Mouse (Mus musculus) WW6 (cell line): ENCODE results near the gene Nfyc.

Source experiments
- DNase-seq: peaks from one replicate; pipeline ENCODE4 v3.0.0-alpha.2; 2013; ENCODE audit warnings: low read depth, low spot score

Nfyc gene

DNA sequence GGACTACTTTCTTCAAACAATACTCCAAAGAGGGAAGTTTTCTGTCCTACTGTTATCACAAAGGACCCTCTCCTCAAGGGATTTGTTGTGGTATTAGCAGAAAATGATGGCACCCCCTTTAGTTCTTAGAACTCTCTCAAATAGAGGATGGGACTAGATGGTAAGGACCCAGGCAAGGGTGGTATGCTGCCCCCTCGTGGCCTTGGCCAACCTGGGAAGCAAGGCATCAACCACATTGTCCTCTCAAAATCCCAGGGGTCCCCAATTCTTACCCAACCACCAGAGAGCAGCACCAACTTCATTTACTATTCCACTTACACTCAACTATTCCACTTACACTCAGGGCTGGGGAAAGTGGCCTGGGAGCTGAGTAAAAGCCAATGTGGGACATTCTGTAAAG is 76.1 kb downstream of the Nfyc start:
- DNase-seq: peak; percentile 43

DNA sequence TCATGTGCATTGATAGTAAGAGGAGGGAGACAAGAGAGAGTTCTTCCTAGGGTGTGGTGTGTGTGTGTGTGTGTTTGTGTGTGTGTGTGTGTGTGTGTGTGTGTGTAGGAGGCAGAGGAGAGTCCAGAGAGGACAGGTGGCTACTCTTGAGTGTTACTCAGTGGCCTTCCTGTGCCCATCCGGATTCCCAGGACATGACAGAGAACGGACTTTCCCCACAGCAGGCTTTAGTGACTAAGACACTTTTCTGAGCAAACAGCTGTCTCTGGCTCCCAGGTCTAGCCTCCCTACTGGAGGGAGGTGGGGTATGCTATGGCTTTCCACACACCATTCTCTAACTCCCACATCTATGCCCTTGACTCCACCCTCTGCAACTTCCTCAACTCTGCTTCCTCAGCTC is 81.8 kb downstream of the Nfyc start:
- DNase-seq: no peak

DNA sequence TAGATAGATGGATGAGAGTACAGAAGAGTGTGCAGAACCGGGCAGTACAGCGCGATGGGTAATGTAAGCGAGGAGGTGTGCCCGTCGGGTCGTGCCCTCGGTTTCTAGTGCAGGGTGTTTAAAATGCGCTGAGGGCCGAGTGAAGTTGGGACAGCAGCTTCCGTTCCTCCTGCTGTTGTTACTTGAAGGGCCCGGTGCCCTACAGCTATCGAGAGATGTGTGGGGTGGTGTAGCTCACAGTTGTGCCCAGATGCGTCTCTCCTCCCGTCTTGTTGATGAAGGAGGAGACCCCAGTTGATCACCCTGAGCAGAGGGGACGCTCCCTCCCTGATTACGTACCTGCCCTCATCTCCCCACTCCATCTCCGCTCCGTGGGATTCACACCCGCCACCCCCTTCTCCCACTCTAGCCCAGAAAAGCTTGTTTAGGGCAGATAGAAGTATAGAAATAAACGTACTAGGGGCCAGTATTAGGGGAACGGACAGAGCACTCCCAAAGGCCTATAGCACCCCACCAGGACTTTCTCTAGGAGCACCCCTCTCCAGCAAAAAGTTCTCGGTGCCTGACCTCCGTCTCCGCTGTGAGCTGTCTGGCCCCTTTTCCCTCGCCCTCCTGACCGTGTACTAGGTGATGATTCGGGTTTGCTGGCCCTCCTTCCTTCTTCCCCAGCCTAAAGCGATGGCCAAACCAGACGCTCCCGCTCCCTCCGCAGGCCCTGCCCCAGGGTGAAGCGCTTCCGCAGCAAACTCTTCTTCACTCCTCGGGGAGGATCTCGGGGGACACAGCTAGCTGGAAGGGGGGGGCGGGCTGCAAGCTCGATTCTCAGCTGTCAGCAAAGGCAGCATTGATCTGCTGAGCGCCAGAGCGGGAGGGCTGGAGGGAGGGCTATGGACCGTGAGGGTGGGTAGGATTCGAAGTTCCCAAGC is 83.2 kb downstream of the Nfyc start, which contains the start of gene Kcnq4:
Gene Kcnq4 (minus strand): TSS at position 672 of the 926 bp plus-strand sequence.
- DNase-seq: no peak

DNA sequence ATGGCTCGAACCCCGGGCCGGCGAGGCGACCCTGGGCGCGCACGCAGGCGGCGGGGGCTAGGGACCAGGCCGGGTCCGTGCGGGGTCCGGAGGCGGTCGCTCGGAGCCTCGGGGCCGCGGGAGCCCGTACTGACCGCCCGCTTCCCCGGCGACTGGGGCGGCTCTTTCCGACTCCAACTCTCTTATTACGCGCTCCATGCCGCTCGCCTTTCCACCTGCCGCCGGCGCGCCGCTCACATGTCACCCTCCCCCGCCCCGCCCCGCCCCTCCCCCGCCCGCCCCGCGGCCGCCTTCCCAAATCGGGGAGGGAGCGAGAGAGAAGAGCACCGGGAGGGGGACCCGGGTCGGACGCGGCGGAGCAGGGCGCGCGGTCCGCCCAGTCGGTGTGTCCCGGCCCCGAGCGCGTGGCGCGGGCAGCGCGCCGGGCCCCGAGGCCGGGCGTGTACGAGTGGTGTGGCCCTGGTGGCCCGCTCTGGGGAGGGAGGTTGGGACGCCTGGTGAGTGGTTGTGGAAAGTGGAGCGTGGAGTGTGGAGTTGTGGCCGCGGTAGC is 84.1 kb downstream of the Nfyc start:
- DNase-seq: no peak

DNA sequence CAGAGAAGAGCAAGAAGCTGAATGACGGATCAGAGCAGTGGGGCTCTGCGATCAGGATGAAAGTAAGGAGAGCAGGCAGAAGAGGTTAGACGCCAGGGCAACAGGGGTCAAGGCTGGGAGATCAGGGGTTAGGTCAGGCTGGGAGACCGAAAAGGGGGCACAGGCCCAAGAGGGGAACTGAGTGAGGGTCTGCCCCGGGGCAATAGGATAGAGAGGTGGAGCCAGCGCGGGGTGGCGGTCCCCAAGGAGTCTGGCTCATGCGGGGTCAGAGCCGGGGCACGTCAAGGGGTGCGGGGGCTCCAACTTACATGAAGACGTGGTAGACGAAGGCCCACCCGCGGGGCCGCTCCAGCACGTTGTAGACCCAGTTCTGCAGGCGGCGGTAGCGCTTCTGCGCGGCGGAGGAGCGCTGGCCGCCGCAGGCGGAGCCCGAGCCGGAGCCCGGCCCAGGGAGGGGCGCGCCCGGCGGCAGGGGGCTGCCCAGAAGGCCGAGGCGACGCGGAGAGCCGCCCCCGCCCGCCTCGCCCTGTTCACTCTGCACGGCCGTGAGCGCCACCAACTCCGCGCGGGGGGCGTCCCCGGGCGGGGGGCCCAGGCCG is 84.7 kb downstream of the Nfyc start:
- DNase-seq: no peak

DNA sequence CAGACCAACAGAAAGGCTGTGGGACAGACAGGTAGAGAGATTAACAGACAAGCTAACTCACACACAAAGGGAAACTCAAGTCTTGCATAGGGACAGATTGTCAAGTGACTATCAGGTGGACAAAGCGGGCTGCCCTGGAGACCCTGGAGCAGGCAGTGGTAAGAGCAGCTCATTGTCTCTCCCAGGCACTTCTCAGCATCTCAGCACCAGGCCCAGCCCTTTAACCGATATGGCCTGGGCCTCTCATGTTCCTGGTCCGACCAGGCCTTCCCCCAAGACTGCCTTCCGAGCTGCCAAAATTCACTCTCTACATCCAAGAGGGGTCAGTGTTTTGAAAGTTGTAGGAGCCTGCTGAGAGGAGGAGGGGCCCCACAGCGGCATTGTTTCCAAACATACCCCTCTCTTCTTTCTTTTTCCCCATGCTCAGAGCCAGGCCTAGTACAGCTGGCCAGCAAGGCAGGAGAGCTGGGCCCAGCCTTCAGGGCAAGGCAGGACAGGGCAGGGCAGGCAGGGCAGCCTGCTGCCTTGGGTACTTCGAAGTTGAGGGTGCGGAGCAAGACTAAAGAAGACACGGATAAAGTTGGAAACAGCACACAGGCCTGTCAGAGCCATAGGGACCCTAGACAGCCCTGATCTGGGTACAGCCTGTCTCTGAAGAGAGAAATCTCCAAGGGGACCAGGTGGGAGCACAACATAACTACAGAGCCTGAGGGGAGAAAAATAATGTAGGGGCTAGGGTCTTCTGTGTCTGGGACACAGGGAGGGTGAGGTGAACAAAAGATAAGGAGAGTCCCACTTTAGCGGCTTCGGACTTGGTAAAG is 85.4 kb downstream of the Nfyc start:
- DNase-seq: no peak

DNA sequence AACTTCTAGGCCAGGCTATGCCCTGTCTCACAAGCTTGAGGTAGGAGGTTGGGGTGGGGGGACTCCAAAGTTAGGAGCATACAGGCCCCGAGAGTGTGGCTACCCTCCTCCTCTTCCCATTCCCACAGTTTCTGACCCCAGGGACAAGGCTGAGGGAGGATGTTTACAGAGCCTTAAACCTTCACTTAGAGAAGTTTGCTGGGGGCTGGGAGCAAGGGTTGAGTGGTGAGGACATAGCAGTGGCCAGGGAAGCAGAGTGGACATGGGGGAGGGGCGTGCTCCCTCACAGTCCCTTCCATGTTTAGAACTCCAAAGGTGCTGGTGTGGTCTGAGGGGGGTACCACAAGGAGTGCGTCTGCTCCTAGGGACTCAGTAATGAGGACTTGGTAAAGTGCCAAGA is 87.7 kb downstream of the Nfyc start:
- DNase-seq: no peak

DNA sequence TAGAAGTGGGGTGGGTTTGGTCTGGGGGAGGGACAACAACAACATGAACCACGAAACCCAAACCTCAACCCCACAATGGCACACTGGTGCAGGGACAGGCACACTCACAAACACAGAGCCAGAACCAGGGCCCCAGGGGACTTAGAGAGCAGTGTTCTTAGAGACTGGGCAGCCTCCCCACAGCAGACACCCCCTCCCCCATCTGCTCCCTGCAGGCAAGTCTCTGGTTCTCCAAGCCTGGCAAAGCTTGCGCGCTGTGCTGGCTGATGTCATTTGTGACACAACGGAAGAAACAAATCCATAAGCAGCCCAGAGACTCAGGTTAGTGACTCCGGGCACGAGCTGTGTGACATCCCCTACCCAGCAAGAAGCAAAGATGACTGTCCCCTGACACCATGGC is 90.1 kb downstream of the Nfyc start:
- DNase-seq: no peak

DNA sequence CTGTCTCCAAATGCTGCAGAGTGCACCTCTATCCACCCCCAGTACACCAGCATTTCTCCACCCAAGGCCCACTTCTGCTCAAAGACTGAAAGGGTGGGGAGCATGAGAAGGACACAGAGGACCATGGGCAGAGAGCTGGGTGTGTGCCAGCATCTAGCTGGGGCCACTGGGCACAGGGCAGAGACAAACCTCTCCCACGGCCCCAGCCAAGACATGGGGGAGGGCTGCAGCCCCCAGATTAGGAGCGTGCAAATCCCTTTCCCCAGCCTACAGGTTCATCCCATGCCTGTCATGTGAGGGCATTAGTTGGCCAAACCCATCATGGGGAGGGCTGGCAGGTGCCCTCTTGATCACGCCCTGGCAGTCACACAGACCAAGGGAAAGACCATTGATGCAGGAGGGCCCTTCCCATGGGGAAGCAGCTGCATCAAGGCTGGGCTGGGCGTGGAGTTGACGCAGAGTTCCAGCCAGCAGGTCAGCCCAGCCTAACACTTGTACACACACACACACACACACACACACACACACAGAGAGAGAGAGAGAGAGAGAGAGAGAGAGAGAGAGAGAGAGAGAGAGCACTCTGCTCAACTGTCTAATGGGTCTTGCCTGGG is 97.3 kb downstream of the Nfyc start:
- DNase-seq: no peak

DNA sequence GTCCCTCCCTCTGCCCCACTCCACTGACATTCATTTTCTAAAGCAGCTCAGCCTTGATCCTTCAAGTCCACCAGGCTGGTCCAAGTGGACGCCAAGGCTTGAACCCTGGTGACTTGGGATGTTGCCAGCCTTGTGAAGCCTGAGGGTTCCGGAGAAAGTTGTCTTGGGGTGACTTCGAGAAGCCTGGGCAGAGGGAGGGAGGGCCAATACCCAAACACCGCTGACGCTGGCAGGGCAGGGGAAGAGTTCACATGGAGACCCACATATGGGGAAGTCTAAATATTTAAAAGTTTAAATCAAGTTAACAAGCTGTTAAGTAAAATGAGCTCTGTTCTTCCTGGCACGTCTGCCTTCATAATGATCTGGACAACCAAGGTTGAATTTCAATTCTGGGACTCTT is 98.6 kb downstream of the Nfyc start:
- no peak for DNase-seq

DNA sequence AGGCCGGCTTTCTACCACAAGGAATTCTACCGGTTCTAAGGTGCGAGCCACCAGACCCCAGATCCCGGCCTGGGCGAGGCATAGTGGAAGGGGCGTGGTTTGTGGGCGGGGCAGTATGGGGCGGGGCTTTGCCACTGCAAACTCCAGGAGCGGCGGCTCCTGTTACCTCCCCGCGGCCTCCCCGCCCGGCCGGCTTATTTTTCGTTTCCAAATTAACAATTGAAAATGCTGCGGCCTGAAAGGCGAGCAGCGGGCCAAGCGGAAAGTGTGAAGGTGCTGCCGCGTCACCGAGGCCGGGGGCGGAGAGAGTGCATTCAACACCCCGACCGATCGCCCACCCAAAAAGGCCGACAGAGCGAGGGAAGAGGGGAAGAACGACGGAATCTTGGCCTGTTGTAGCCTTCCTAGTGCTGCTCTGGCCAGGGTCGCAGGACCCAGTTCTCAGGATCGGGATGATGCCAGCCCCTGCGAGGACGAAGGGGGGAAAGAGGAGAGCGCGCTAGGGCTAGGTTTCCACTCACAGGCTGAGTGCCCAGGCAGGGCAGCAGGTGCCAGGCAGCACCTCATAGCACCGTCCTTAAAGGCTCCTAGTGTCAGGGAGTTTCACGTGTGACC is 100.2 kb downstream of the Nfyc start:
- peak; percentile 38 for DNase-seq

DNA sequence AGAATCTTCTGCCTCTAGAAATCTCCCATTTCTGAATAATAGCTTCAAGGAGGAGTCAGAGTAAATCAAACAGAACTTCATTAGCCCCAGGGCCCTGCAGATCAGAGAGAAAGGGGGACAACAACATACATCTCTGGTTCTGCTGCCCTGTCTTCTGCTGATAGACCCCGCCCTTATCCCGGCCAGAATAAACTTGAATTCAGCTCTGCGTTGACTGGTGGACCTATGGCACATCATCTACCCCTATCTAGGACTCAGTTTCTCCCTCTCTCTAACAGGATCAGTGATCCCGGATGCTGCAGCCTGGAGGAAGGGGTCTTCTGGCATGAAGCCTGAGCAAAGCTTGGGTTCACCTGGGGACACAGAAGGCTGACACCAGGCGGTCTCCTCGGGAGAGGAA is 100.8 kb downstream of the Nfyc start:
- DNase-seq: no peak

DNA sequence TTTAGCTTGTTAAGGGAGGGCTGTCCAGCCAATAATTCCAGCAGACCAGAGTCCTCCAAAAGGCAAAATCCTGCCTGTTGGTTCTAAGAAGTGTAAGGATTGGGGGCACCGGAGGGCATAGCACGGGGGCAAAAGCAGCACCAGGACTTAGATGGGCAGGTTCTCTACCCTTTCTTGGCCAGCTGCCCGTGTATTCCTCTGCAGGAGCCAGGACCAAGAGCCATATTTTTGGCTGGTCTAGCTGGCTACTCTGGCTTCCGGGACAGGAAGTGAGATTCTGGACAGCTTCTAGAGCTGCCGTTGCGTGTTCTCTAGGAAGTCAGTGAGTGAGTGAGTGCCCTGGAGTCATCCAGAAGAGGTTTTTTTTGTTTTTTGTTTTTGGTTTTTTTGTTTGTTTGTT is 101.2 kb downstream of the Nfyc start:
- DNase-seq: no peak

DNA sequence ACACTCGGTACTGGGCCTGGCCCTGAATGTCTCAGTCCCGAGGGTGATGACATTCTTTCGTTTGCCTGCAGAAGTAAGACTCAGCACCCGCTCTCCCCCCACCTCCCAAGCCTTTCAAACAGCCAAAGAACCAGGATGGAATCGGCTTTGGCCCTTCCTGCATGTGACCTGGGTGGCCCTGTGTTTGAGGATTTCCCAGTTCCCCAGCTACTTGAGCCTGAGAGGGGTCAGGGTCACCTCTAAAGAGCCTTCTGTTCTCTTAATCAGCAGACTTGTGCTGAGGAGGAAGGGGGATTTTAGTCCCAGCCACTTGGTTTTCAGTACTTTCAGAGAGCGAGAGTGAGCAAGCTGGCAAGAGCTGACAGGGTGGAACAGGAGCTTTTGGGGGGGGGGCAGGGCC is 101.9 kb downstream of the Nfyc start:
- DNase-seq: no peak

DNA sequence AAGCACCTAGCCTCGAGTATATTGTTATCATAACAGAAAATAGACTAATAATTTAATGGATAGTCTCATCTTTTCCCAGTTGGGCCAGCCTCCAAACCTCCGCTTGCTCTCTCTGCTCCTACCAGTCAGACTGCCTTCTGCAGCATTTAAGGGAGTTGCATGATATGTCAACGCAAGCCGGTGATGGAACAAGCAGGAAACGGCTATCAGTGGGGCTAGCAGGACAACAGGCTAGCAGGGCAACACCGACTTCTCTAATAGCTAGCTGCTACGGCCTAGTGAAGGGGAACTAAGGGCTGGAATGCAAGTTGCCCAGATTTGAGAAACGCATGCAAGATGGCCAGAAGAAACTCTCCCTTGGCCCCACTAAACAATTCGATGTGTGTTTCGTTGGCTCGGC is 103.5 kb downstream of the Nfyc start:
- no peak for DNase-seq

DNA sequence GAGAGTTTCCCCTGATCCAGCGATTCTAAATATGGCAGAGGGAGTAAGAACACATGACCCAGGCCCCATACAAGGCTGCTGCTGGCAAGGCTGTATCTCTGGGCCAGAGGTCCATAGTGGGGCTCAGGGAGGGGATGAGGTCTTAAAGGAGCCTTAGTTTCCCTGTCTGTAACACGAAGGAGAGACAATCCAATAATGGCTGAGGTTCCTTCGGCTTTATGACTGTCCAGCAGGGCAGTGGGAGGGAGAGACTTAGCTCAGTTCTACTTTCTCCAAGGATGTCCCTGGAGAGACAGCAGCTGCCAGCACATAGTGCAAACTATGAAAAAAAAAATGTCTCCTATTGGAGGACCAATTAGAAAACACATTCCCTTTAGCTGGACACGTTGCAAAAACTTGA is 105.2 kb downstream of the Nfyc start:
- no peak for DNase-seq

DNA sequence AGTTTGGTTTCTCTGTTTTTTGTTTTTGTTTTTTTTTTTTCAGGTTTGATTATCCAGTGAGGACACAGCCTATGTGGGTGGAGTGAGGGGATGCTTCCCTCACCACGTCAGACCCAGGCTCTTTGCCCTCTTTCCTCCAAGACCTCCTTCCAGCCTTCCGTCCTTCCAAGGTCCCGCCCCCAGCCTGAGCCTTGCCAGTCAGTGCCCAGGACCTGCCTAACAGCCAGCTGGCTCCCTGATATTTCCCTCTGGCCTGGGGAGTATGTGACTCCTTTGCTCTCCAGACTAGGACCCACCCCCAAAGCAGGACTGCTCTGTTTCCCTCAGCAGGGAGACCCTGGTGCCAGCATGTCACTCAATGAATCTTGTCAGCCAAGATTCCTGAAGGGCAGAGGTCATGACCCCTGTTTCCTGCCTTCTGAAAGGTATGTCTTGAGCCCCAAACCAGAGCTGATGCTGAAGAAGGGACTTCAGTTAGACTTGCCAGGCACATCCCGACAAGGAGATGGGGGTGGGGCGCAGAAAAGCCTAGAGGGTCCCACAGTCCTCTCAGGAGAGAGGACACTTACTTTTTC is 105.8 kb downstream of the Nfyc start:
- no peak for DNase-seq

DNA sequence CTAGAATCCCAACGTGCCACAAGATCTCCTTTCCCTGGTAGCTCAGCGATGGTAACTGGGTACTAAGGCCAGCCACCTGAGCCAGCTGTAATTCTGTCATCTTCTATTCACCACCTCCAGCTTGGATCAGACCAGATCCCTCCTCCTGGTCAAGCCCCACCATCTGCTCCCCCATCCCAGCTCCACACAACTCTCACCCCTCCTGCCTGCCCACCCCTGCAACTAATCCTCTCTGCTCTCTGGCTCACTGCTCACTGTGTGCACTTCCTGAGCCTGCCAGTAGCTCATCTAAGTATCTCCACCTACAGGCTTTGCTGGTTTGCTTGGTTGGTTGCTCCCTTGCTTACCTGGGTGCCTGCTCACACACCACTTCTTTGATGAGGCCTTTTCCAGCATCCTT is 109.8 kb downstream of the Nfyc start:
- DNase-seq: no peak

DNA sequence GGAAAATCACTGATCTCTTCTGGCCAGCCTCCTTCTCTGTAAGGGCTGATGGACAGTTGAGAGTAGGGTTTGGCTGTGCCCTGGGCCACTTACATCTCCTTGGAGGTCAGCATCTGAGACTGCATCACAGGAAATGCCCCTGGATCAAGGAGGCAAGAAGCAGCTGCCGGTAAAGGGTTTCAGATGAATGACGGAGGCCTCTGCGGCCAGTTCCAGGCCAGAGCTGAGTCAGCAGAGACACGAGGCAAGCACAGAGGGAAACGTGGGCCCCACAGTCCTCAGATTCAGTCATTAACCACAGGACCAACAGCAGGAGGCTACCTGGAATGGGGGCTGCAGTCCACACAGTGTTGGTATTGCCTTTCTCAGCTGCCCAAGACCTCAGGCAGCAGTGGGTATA is 112.2 kb downstream of the Nfyc start:
- no peak for DNase-seq

DNA sequence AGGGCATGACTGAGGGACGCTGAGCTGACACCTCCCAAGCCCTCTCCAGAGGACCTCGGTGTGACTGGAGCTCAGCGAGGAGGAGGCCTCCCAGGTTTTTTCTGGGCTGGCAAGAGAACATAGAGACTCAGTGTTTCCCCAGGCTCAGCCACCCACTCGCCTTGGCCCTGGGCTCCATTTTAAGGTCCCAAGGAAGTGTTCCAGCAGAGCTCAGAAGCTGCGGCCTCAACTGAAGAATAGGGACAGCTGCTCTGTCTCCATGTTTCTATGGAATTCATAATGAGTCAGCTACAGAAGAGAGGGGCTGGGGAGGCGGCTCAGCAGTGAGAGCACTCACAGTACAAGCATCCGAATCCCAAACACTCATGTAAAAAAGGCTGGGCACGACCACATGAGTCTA is 113.8 kb downstream of the Nfyc start:
- DNase-seq: no peak

DNA sequence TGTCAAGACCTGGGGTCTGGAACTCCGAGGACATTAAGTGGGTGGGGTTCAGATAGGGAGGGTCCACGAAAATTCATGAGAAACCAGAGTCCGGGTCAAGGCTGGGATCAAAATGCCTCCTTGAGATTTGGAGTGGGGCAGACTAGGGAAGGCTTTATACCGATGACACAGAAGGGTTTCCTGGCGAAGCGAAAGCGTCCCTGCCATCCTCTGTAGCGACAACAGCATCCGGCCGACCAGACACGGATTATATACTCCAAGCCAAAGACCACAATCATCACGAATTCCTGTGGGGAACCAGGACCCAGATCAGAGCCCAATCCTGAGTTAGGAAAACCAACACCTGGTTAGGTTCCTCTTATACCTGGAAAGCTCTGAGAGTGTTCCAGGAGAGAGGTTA is 114.6 kb downstream of the Nfyc start:
- DNase-seq: no peak
